ENCODE assay signal across 28 mouse cellular contexts in the genomic region with DNA sequence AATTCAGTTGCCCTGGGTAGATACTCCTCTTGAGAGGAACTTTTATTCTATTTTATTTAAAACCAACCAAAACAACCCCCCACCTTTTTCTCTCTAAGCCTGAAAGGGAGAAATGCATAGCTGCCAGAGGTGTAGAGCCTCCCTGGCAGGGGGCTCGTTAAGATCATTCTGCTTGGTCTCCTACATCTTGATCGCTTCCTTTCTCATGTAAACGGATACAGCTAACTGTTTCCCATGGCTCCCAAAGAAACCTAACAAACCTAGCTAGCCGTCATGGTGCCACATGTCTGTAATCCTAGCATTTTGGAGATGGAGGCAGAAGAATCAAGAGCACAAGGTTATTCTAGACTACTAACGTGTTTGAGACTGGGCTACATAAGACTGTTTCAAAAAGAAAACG. TPM values are rescaled to one million over a fixed set of nuclear protein-coding genes. Genes with fewer than 3 reads are reported as not detected.
DNase-seq lines count a peak whose midpoint lies in the region; ATAC-seq and TF ChIP-seq lines count a peak whose summit lies in the region.
"Had no signal": no experiment of that assay in that cellular context is flagged by ENCODE, and none has a peak within 500 bp of the region (broad histone marks: within the 10 kb centered on the region; RNA-seq: fewer than 3 reads in every experiment).

No protein-coding gene starts in this region.

- no peak for TF ChIP-seq CTCF in stomach, postnatal 0 days (IDR thresholded peaks at IDR 0.05; ENCODE audit: low read depth)

- no peak for TF ChIP-seq EP300 in stomach, postnatal 0 days (optimal IDR thresholded peaks at IDR 0.05)

- H3K27ac ChIP-seq in heart, embryonic 12.5 days (ENCODE audit: poor library complexity, severe bottlenecking) = no peak overlapping the region
- peak overlapping the region; percentile 58 for H3K27ac ChIP-seq in stomach, postnatal 0 days (replicated peaks)
- H3K27ac ChIP-seq in forebrain, embryonic 16.5 days (ENCODE audit: low read length) = no peak overlapping the region
- H3K27ac ChIP-seq: embryonic facial prominence, embryonic 10.5 days; embryonic facial prominence, embryonic 13.5 days; forebrain, embryonic 12.5 days; forebrain, embryonic 15.5 days; heart, adult 2 months; heart, embryonic 10.5 days; hindbrain, embryonic 13.5 days; intestine, embryonic 15.5 days had no signal

- H3K4me1 ChIP-seq in heart, embryonic 12.5 days (replicated peaks) = 0 out of 2 replicates have a peak, but pooled peaks cover 3% of the 10 kb centered on the region
- no peaks in the 10 kb centered on the region for H3K4me1 ChIP-seq in stomach, postnatal 0 days (replicated peaks; ENCODE audit: control insufficient read depth, insufficient read depth)
- H3K4me1 ChIP-seq in forebrain, embryonic 16.5 days (replicated peaks; ENCODE audit: control insufficient read depth, insufficient read depth, low read length) = no peaks in the 10 kb centered on the region
- H3K4me1 ChIP-seq: embryonic facial prominence, embryonic 10.5 days; embryonic facial prominence, embryonic 13.5 days; forebrain, embryonic 12.5 days; forebrain, embryonic 15.5 days; heart, embryonic 10.5 days; hindbrain, embryonic 13.5 days; intestine, embryonic 15.5 days had no signal

- H3K27me3 ChIP-seq in heart, embryonic 12.5 days (replicated peaks) = no peaks in the 10 kb centered on the region
- no peaks in the 10 kb centered on the region for H3K27me3 ChIP-seq in stomach, postnatal 0 days (ENCODE audit: control insufficient read depth, insufficient read depth, low read length)
- H3K27me3 ChIP-seq in forebrain, embryonic 16.5 days (replicated peaks; ENCODE audit: control insufficient read depth, insufficient read depth, low read length) = no peaks in the 10 kb centered on the region
- H3K27me3 ChIP-seq: CH12.LX; embryonic facial prominence, embryonic 13.5 days; forebrain, embryonic 12.5 days; forebrain, embryonic 15.5 days; hindbrain, embryonic 13.5 days; intestine, embryonic 15.5 days had no signal

- no peaks in the 10 kb centered on the region; the same call in 1 of the 2 replicates for H3K36me3 ChIP-seq in heart, embryonic 12.5 days
- H3K36me3 ChIP-seq in stomach, postnatal 0 days (ENCODE audit: control insufficient read depth, insufficient read depth, low read length) = no peaks in the 10 kb centered on the region
- no peaks in the 10 kb centered on the region for H3K36me3 ChIP-seq in forebrain, embryonic 16.5 days (ENCODE audit: control insufficient read depth, insufficient read depth)
- H3K36me3 ChIP-seq: embryonic facial prominence, embryonic 10.5 days; forebrain, embryonic 12.5 days; forebrain, embryonic 15.5 days; heart, embryonic 10.5 days; intestine, embryonic 15.5 days had no signal

- no peak overlapping the region for H3K4me2 ChIP-seq in heart, embryonic 12.5 days
- no peak overlapping the region for H3K4me2 ChIP-seq in stomach, postnatal 0 days (replicated peaks; ENCODE audit: low read depth)
- H3K4me2 ChIP-seq in forebrain, embryonic 16.5 days (ENCODE audit: low read length) = no peak overlapping the region
- H3K4me2 ChIP-seq: embryonic facial prominence, embryonic 13.5 days; forebrain, embryonic 12.5 days; forebrain, embryonic 15.5 days; hindbrain, embryonic 13.5 days; intestine, embryonic 15.5 days had no signal

- H3K9me3 ChIP-seq in heart, embryonic 12.5 days (replicated peaks) = no peaks in the 10 kb centered on the region
- no peaks in the 10 kb centered on the region for H3K9me3 ChIP-seq in stomach, postnatal 0 days (ENCODE audit: control insufficient read depth, low read length)
- no peaks in the 10 kb centered on the region for H3K9me3 ChIP-seq in forebrain, embryonic 16.5 days (ENCODE audit: control insufficient read depth, low read length)
- H3K9me3 ChIP-seq: embryonic facial prominence, embryonic 10.5 days; embryonic facial prominence, embryonic 13.5 days; forebrain, embryonic 12.5 days; forebrain, embryonic 15.5 days; heart, embryonic 10.5 days; hindbrain, embryonic 13.5 days; intestine, embryonic 15.5 days had no signal

- 49% methylated on average over 6 of the region's 6 CpGs for WGBS in heart, embryonic 12.5 days
- WGBS in stomach, postnatal 0 days = 46% methylated on average over 6 of the region's 6 CpGs
- 36% methylated on average over 6 of the region's 6 CpGs for WGBS in forebrain, embryonic 16.5 days

- H3K4me3 ChIP-seq in heart, embryonic 12.5 days = no peak overlapping the region
- no peak overlapping the region for H3K4me3 ChIP-seq in stomach, postnatal 0 days (ENCODE audit: low read depth, low read length)
- no peak overlapping the region for H3K4me3 ChIP-seq in forebrain, embryonic 16.5 days (replicated peaks; ENCODE audit: low read length)
- H3K4me3 ChIP-seq: embryonic facial prominence, embryonic 10.5 days; embryonic facial prominence, embryonic 13.5 days; erythroblast, embryonic 14.5 days; forebrain, embryonic 12.5 days; forebrain, embryonic 15.5 days; heart, adult 2 months; heart, embryonic 10.5 days; hindbrain, embryonic 13.5 days; intestine, embryonic 15.5 days had no signal

- ATAC-seq in heart, embryonic 12.5 days (ENCODE audit: insufficient number of reproducible peaks, low FRiP score) = no peak
- ATAC-seq in stomach, postnatal 0 days (ENCODE audit: low FRiP score, low TSS enrichment) = no peak
- ATAC-seq in forebrain, embryonic 16.5 days = no peak
- ATAC-seq: activated CD4-positive, CD25-positive, alpha-beta regulatory T cell, adult 4 months; forebrain, embryonic 15.5 days; hindbrain, embryonic 16.5 days; intestine, embryonic 15.5 days had no signal

- DNase-seq in heart, adult 11 months = peak; percentile 64
- peak; percentile 43 for DNase-seq in WW6 (ENCODE audit: low read depth, low spot score)
- DNase-seq in stomach, postnatal 0 days (ENCODE audit: low spot score) = no peak
- DNase-seq in layer of hippocampus, postnatal 10 days (ENCODE audit: low spot score in 2 of 2) = no peak
- DNase-seq: adrenal gland, adult 8-10 months; adrenal gland, postnatal 25 days; B cell, adult 2 months; cerebellum, adult 11-12 months; cerebellum, adult 8-10 months; cerebellum, postnatal 10 days; cerebellum, postnatal 36 days; embryo, embryonic 11 days; gastrocnemius, postnatal 14 days; heart, adult 2 months; kidney, adult 11 months had no signal

- no peak overlapping the region for H3K9ac ChIP-seq in heart, embryonic 12.5 days
- H3K9ac ChIP-seq in stomach, postnatal 0 days (ENCODE audit: low read length) = no peak overlapping the region
- no peak overlapping the region for H3K9ac ChIP-seq in forebrain, embryonic 16.5 days (replicated peaks; ENCODE audit: low read depth, low read length)
- H3K9ac ChIP-seq: embryonic facial prominence, embryonic 13.5 days; forebrain, embryonic 12.5 days; forebrain, embryonic 15.5 days; hindbrain, embryonic 13.5 days; intestine, embryonic 15.5 days had no signal

RNA-seq across cellular contexts. Expression of a gene that starts 25.7 kb away (rescaled TPM):
- 134 and 145 TPM in 2 replicates for polyA plus RNA-seq in heart, embryonic 12.5 days (2016; fragmentation: Nextera tagmentation; extraction: Ambion mirVana)
- polyA plus RNA-seq in stomach, postnatal 0 days (2015; fragmentation: Nextera tagmentation; extraction: Ambion mirVana) = 31.2 and 35.7 TPM in 2 replicates
- 79.3 and 96.2 TPM in 2 replicates for polyA plus RNA-seq in forebrain, embryonic 16.5 days (2015; fragmentation: Nextera tagmentation; extraction: Ambion mirVana)
- total RNA-seq in layer of hippocampus, postnatal 10 days (2021) = 10 to 100 TPM; 15.6 to 18.8 TPM

Comparison
In these comparisons a context has a peak if more than half of its experiments do, and no peak if none do; other contexts are left out.
1. DNase-seq: peak in heart, adult 11 months (single experiment) and WW6 (single experiment); none in stomach, postnatal 0 days (single experiment) and layer of hippocampus, postnatal 10 days (0 of 2).